Mouse (Mus musculus) megakaryocyte, embryonic 14.5 days (primary cell): ENCODE measurements around the gene Cort.

Experiments
- FLI1 ChIP-seq: IDR thresholded peaks from 2 replicates; pipeline ENCODE4 v1.6.1; 2012; ENCODE audit warnings: low read length, inconsistent platforms, mixed read lengths
- GATA1 ChIP-seq: IDR thresholded peaks from 3 replicates; pipeline ENCODE4 v1.6.1; 2012; ENCODE audit warnings: mixed read lengths, low read length, inconsistent platforms, borderline replicate concordance

- TF ChIP-seq GATA1 (no peak), FLI1 (no peak)
Measured at GRCm38 (mm10) chr4:149143594-149143993, 17.0 kb upstream of the Cort start.
